Mouse (Mus musculus) brain, embryonic 14.5 days (tissue): ENCODE data around the gene Clk4.

Source experiments
- CTCF ChIP-seq: fragments of 200-500 bp; IDR thresholded peaks from 2 replicates; pipeline ENCODE4 v1.5.1; 2012; ENCODE audit warnings: inconsistent platforms, mild to moderate bottlenecking, moderate library complexity, borderline replicate concordance; ENCODE audit not compliant: insufficient read depth, insufficient read length; ENCODE audit errors: extremely low read depth
- POLR2A ChIP-seq: fragments of 200-500 bp; IDR thresholded peaks from 2 replicates; pipeline ENCODE4 v1.6.1; 2012; ENCODE audit warnings: mild to moderate bottlenecking, inconsistent platforms, borderline replicate concordance; ENCODE audit not compliant: poor library complexity, insufficient read depth, insufficient read length, severe bottlenecking; ENCODE audit errors: extremely low read depth

DNA sequence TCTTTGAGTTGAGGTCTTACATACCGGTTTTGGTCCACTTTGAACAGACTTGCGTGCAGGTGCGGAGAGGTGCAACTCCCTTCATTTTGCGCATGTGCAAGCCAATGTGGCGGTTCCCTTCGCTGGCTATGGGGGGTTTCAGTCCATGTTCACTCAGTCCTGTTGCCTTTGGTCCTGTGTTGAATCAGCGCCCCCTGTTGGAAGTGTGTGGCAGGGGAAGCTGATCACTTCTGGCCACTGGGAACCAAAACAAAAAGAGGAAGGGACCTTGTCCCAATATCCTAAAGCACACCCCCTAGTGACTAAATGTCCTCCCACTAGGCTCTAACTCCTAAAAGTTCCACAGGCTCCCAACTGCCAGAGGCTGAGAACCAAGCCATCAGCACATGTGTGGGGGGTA is 47.5 kb upstream of the Clk4 start:
- TF ChIP-seq CTCF (no peak), POLR2A (no peak)
